ENCODE assay signal across 8 mouse cellular contexts in the genomic region with DNA sequence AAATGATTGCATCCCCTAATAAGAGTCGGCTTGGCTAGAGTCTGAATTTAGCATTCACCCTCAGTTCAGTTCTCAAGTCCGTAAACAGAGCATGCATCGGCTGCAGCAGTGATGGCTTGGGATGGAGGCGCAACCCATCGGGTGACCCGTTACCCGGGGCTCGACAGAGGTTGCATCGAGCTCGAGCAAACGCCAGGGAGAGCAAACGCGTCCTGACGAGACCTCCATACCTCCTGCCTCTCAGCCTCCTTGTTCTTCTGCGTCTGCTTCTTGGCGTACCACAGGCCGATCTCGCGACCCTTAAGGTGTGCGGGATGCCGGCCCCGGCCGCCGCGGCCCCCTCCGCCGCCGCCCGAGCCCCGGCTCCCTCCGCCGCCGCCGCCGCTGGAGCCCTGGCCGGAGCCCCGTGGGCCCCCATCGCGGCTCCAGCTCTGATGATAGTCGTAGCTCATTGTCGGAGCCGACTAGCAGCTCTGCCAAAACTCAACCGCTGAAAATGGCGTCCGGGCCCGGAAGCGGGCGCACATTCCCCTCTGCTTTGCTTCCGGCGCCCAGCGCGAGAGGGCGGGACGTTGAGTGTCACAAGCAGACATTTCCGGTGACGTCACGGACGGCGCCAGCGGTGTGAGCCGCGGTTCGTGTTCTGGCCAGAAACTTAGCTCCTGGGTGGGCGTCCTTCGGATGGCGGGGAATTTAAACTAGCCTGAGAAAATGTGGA. TPM values are rescaled to one million over a fixed set of nuclear protein-coding genes. Genes with fewer than 3 reads are reported as not detected.
DNase-seq lines count a peak whose midpoint lies in the region; ATAC-seq lines count a peak whose summit lies in the region.

A gene (minus strand): TSS at position 517 of the 718 bp plus-strand sequence.

- H3K4me1 ChIP-seq in hindbrain, embryonic 14.5 days (replicated peaks; ENCODE audit: control insufficient read depth, insufficient read depth, low read length), result peaks cover 17% of the 10 kb centered on the region

- whole genome bisulfite sequencing in hindbrain, embryonic 14.5 days, result under 1% methylated on average over 66 of the region's 66 CpGs

- peak; percentile 99 for ATAC-seq in hindbrain, embryonic 14.5 days (ENCODE audit: low FRiP score)

- DNase-seq in R1 (ENCODE audit: low read depth, low spot score), result peak; percentile 95
- DNase-seq in cerebellum, postnatal 25 days, result peak; percentile 96 to 98
- DNase-seq in frontal cortex, postnatal 25 days (ENCODE audit: low spot score in 2 of 2), result peak; percentile 96 to 97
- peak; percentile 100 for DNase-seq in hindbrain, embryonic 14.5 days (ENCODE audit: low spot score)
- peak; percentile 97 to 98 for DNase-seq in layer of hippocampus, postnatal 36 days
- DNase-seq in lung, postnatal 36 days, result peak; percentile 98
- DNase-seq in retina, postnatal 1 day, result peak; percentile 98
- peak; percentile 93 for DNase-seq in urinary bladder, adult 18-20 months (ENCODE audit: low spot score in 2 of 2)

- H3K27ac ChIP-seq in hindbrain, embryonic 14.5 days, result peak within 1 kb of the TSS; percentile 95

- peak within 1 kb of the TSS; percentile 80 for H3K4me3 ChIP-seq in hindbrain, embryonic 14.5 days (replicated peaks; ENCODE audit: low read length)

- peak within 1 kb of the TSS; percentile 88 for H3K9ac ChIP-seq in hindbrain, embryonic 14.5 days

- peak within 1 kb of the TSS; percentile 92 for H3K4me2 ChIP-seq in hindbrain, embryonic 14.5 days (replicated peaks)

- H3K36me3 ChIP-seq in hindbrain, embryonic 14.5 days (replicated peaks; ENCODE audit: control insufficient read depth, insufficient read depth), result peaks cover 6% of the 10 kb centered on the region

- H3K27me3 ChIP-seq in hindbrain, embryonic 14.5 days (ENCODE audit: control insufficient read depth, insufficient read depth, low read length), result no peaks in the 10 kb centered on the region

- no peaks in the 10 kb centered on the region for H3K9me3 ChIP-seq in hindbrain, embryonic 14.5 days (ENCODE audit: control insufficient read depth, low read length)

RNA-seq across cellular contexts. Expression of the gene that starts here (rescaled TPM):
- 51.9 and 54.9 TPM in 2 replicates for polyA plus RNA-seq in hindbrain, embryonic 14.5 days (2014; fragmentation: Nextera tagmentation; extraction: Ambion mirVana)
- total RNA-seq in layer of hippocampus, postnatal 36 days (2021), result 10 to 100 TPM; 54.9 to 59.0 TPM

Comparison
In these comparisons a context has a peak if more than half of its experiments do, and no peak if none do; other contexts are left out.
1. Peak in every context shown above with its lines: DNase-seq, ATAC-seq, H3K4me3 ChIP-seq and H3K27ac ChIP-seq.